In the genomic region with DNA sequence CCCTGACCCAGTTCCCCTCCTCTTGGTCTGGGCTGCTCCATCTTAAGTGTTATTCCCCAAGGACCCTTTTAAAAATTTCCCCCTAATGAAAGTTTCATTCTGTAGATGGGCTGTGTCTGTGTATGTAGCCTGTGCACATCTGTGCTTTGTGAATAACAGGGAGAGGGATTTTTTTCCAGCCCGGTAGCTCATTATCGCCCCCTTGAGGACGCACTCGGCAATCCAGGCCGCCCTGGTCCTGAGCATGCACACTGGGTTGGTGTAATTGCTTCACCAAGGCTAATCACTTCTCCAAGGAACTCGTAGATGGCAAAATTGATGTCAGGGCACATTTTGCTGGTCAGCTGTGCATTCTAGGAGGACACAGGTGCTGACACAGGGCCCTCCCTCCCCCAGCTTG, we compare ENCODE assay signal across 8 mouse cellular contexts. TPM values are rescaled to one million over a fixed set of nuclear protein-coding genes. Genes with fewer than 3 reads are reported as not detected.
A peak's percentile ranks its signal among the peaks of the same experiment; 100 is the strongest.
DNase-seq lines count a peak whose midpoint lies in the region; ATAC-seq lines count a peak whose summit lies in the region.

No protein-coding gene starts in this region.

- ATAC-seq in hindbrain, embryonic 11.5 days (ENCODE audit: low FRiP score): peak; percentile 43; the same call in 1 of the 2 replicates
- ATAC-seq in hindbrain, embryonic 12.5 days (ENCODE audit: low FRiP score): no peak
- ATAC-seq in neural tube, embryonic 11.5 days (ENCODE audit: insufficient read depth, low FRiP score, low TSS enrichment): 0 out of 2 replicates have a peak, but pooled peaks have one; percentile 28

- no peak overlapping the region for H3K4me2 ChIP-seq in hindbrain, embryonic 11.5 days (replicated peaks; ENCODE audit: low read depth, low read length)
- no peak overlapping the region for H3K4me2 ChIP-seq in hindbrain, embryonic 12.5 days (replicated peaks)
- H3K4me2 ChIP-seq in neural tube, embryonic 11.5 days (ENCODE audit: low read depth): no peak overlapping the region

- DNase-seq in hindbrain, embryonic 11.5 days (ENCODE audit: low spot score): peak; percentile 83
- peak; percentile 12 for DNase-seq in urinary bladder, postnatal 14 days (ENCODE audit: low spot score)
- DNase-seq in urinary bladder, adult 18-20 months (ENCODE audit: low spot score in 2 of 2): no peak
- peak; percentile 35 for DNase-seq in c-Kit-positive CD71-positive TER-119-negative erythroid progenitor cells, embryonic 14.5 days (ENCODE audit: low read depth)
- peak; percentile 50 for DNase-seq in kidney, postnatal 14 days
- DNase-seq in neural tube, embryonic 11.5 days (ENCODE audit: low spot score): peak; percentile 73
- no peak for DNase-seq in T-cell, adult 2 months (ENCODE audit: low spot score)

- 8% methylated on average over 6 of the region's 6 CpGs for WGBS in hindbrain, embryonic 11.5 days
- WGBS in hindbrain, embryonic 12.5 days: 12% methylated on average over 6 of the region's 6 CpGs
- 8% methylated on average over 6 of the region's 6 CpGs for WGBS in neural tube, embryonic 11.5 days

- no peaks in the 10 kb centered on the region for H3K27me3 ChIP-seq in hindbrain, embryonic 11.5 days (ENCODE audit: control insufficient read depth, insufficient read depth, low read length)
- peaks cover 58% of the 10 kb centered on the region for H3K27me3 ChIP-seq in hindbrain, embryonic 12.5 days
- H3K27me3 ChIP-seq in neural tube, embryonic 11.5 days (ENCODE audit: control insufficient read depth, insufficient read depth, low read length): peaks cover 6% of the 10 kb centered on the region; the same call in 1 of the 2 replicates

- no peak overlapping the region for H3K27ac ChIP-seq in hindbrain, embryonic 11.5 days (ENCODE audit: low read depth, low read length)
- H3K27ac ChIP-seq in hindbrain, embryonic 12.5 days: no peak overlapping the region
- no peak overlapping the region for H3K27ac ChIP-seq in neural tube, embryonic 11.5 days (ENCODE audit: low read depth, low read length)

- H3K9ac ChIP-seq in hindbrain, embryonic 11.5 days (ENCODE audit: low read depth, low read length): no peak overlapping the region
- H3K9ac ChIP-seq in hindbrain, embryonic 12.5 days: no peak overlapping the region
- H3K9ac ChIP-seq in neural tube, embryonic 11.5 days (ENCODE audit: low read length): no peak overlapping the region

- no peaks in the 10 kb centered on the region for H3K36me3 ChIP-seq in hindbrain, embryonic 11.5 days (ENCODE audit: control insufficient read depth, insufficient read depth, low read length)
- no peaks in the 10 kb centered on the region for H3K36me3 ChIP-seq in hindbrain, embryonic 12.5 days
- H3K36me3 ChIP-seq in neural tube, embryonic 11.5 days (ENCODE audit: control insufficient read depth, insufficient read depth, low read length): no peaks in the 10 kb centered on the region

- H3K4me3 ChIP-seq in hindbrain, embryonic 11.5 days (ENCODE audit: low read depth, low read length): no peak overlapping the region
- H3K4me3 ChIP-seq in hindbrain, embryonic 12.5 days: no peak overlapping the region
- H3K4me3 ChIP-seq in neural tube, embryonic 11.5 days (ENCODE audit: low read depth, low read length): no peak overlapping the region

- H3K9me3 ChIP-seq in hindbrain, embryonic 11.5 days (ENCODE audit: control insufficient read depth, low read length): no peaks in the 10 kb centered on the region
- no peaks in the 10 kb centered on the region for H3K9me3 ChIP-seq in hindbrain, embryonic 12.5 days (replicated peaks)
- no peaks in the 10 kb centered on the region for H3K9me3 ChIP-seq in neural tube, embryonic 11.5 days (ENCODE audit: control insufficient read depth, low read length)

- peaks cover 16% of the 10 kb centered on the region for H3K4me1 ChIP-seq in hindbrain, embryonic 11.5 days (replicated peaks; ENCODE audit: control insufficient read depth, insufficient read depth, low read length)
- H3K4me1 ChIP-seq in hindbrain, embryonic 12.5 days: peaks cover 53% of the 10 kb centered on the region
- H3K4me1 ChIP-seq in neural tube, embryonic 11.5 days (ENCODE audit: control insufficient read depth, insufficient read depth, low read length): peaks cover 9% of the 10 kb centered on the region; the same call in 1 of the 2 replicates

RNA-seq across cellular contexts. Expression of a gene that starts 14.3 kb away (rescaled TPM):
- polyA plus RNA-seq in hindbrain, embryonic 11.5 days (2014; fragmentation: Nextera tagmentation; extraction: Ambion mirVana): 0.99 and 1.2 TPM in 2 replicates
- 2.2 and 2.8 TPM in 2 replicates for polyA plus RNA-seq in hindbrain, embryonic 12.5 days (2016; fragmentation: Nextera tagmentation; extraction: Ambion mirVana)
- polyA plus RNA-seq in neural tube, embryonic 11.5 days (2014; fragmentation: Nextera tagmentation; extraction: Ambion mirVana): 1.8 and 2.5 TPM in 2 replicates

Comparison
In these comparisons a context has a peak if more than half of its experiments do, and no peak if none do; other contexts are left out.
1. DNase-seq: peak in hindbrain, embryonic 11.5 days (single experiment), urinary bladder, postnatal 14 days (single experiment), c-Kit-positive CD71-positive TER-119-negative erythroid progenitor cells, embryonic 14.5 days (single experiment), kidney, postnatal 14 days (single experiment) and neural tube, embryonic 11.5 days (single experiment); none in urinary bladder, adult 18-20 months (0 of 2) and T-cell, adult 2 months (single experiment).